Mouse (Mus musculus) kidney, adult 8-10 months (tissue): ENCODE data around the gene Car6.

Experiments used
- DNase-seq, 2 experiments: peaks; one replicate each; pipeline ENCODE4 v3.0.0; 2022

Gene Car6

GRCm38 (mm10) chr4:150228581-150229348 is 27.6 kb upstream of the Car6 start:
- DNase-seq: no peak

DNA sequence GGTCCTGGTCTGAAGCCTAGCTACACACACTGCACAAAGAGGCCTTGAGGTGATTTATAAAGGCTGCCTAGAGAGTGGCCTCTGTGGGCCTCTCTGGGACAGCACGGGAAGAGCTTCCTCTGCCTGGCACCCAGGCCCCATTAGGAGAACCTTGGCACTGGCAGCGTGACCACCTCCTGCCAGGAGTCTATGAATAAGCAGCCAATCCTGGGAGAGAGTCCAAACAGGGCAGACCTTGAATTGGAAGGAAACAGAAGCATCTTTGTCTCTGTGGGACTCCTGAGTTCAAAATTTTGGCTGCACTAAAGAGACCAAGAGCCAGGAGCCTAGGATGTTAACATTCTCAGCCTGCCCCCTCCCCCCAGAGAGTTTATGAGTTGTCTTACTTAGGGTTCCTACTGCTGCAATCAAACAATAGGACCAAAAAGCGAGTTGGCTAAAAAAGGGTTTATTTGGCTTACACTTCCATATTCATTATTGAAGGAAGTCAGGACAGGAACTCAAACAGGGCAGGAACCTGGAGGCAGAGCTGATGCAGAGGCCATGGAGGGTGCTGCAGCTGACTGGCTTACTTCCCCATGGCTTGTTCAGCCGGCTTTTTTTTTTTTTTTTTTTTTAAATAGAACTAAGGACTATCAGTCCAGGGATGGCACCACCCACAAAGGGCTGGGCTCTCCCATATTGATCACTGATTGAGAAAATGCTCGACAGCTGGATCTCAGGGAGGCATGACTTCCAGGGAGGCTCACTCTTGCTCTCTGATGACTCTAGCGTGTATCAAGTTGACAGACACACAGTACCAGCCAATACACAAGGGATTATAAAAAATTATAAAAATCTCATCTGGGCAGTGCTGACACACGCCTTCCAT is 25.9 kb upstream of the Car6 start:
- DNase-seq: peak; percentile 84 to 88

- no peak for DNase-seq
Observed at GRCm38 (mm10) chr4:150225700-150226099, 24.6 kb upstream of the Car6 start.

DNA sequence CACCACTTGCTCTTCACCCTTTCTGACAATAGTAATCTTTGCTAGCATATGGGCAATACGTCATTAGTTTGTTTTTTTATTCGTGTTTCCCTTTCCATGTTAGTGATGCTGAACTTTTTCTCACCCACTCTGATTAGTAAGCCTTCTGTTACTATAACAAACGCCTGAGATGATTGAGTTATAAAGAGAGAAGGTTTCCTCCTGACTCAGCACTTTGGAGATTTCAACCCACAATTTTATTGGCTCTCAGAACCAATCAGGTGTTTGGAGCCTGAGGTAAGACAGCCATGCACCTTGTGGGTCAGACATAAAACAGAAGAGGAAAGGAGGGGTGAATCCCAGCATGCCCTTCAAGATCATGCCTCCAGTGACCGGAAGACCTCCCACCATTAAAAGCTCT is 22.7 kb upstream of the Car6 start:
- no peak for DNase-seq

DNA sequence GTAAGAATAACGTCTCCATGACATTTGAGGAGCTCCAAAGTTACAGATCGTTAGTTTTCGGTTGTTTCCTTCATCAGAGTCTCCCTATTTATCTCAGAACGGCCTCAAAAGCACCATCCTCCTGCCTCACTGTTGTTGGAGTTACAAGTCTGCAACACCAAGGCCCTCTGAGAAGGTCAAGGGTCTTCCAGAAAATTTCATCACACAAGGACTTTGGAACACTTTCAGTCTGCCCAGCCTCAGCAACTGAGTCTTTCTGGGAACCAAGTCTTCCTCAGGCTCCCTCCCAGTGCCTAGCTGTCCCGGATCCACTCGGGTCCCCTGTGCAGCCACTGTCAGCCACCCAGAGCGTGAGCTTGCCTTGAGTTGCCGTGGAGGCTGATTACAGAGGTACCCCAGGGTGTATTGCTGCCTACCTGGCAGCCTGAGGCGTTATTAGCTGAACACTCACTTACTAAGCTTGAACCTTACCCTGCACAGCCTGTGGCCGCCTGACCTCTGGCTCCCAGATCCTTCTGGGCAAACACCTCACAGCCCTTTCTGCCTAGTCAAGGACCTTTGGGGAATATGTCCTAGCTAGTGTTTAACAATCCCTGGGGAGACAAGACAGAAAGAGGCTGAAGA is 20.0 kb upstream of the Car6 start:
- DNase-seq: peak; percentile 79 to 84

DNA sequence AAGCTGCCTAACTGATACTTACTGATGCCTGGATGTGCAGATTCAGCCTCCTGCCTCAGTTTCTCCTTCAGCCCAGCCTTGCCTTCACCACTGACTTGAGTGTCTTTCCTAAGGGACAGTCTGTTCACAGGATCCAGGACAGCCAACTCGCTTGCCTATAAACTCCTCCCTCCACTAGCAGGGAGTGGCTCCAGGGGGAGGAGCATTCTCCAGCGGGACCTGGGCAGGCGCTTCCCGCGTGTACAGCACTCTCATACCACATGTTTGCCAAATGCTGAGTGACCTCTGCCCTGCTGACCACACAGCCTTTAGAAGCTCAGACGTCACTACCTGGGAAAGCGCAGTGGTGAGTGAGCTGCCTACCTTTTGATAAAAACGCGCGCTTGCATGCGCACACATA is 19.5 kb upstream of the Car6 start:
- DNase-seq: peak; percentile 87 to 90

DNA sequence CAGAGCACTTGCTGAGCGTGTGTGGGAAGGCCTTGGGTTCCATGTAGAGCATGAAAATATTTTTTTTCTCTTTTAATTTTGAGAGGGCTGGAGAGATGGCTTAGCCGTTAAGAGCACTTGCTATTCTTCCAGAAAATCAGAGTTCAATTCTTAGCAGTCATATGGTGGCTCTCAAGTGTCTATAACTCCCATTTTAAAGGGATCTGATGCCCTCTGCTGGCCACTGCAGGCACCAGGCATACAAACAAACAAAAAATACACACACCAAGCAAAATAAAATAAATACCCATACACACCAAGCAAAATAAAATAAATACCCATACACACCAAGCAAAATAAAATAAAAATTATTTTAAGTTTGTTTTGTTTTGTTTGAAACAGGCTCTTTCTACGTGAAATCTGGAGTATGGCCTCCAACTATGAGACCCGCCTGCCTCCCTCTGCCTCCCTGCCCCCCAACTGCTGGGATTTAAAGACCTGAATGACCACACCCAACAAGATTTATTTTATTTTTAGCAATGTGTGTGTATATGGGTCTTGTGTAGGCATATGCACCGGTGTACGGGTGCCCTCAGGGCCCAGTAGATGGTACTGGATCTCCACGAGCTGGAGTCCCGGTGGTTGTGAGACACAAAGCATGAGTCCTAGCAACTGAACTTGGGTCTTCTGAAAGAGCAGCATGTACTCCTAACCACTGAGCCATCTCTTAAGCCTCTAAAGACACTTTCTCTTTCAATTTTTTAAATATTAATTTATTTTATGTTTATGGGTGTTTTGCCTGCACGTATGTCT is 18.6 kb upstream of the Car6 start:
- peak in 1 of 2 experiments; percentile 65 for DNase-seq

DNA sequence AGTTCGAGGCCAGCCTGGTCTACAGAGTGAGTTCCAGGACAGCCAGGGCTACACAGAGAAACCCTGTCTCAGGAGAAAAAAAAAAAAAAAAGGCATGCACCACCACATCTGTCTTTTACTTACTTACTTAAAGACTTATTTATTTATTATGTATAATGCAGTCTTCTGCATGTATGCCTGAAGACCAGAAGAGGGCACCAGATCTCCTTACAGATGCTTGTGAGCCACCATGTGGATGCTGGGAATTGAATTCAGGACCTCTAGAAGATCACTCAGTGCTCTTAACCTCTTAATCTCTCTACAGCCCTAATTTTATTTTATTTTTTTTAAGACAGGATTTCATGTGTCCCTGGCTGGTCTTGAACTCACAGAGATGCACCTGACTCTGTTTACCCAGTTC is 16.8 kb upstream of the Car6 start:
- no peak for DNase-seq

DNA sequence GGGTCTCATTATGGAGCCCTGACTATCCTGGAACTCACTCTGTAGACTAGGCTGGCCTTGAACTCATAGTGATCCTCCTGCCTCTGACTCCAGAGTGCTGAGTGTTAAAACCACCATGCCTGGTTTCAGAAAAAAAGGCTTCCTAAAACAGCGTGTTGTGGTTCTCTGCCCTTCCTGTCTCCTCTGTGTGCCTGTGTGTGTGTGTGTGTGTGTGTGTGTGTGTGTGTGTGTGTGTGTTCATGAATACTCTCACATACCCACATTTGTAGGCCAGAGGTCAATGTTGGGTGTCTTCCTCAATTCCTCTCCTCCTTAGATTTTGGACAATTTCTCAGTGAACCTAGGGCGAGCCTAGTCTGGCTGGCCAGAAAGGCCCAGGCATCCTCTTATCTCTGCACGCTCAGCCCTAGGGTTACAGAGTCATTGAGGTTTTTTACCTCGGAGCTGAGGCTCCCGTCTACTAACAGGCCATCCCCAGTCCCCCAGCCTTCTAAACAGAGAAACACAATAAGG is 16.0 kb upstream of the Car6 start:
- DNase-seq: no peak

- DNase-seq: no peak
Observed at GRCm38 (mm10) chr4:150216423-150216822, 15.3 kb upstream of the Car6 start.

GRCm38 (mm10) chr4:150213910-150214309 is 12.8 kb upstream of the Car6 start:
- no peak for DNase-seq

- DNase-seq: peak; percentile 33 to 53
Observed at GRCm38 (mm10) chr4:150212553-150212971, 11.4 kb upstream of the Car6 start.

DNA sequence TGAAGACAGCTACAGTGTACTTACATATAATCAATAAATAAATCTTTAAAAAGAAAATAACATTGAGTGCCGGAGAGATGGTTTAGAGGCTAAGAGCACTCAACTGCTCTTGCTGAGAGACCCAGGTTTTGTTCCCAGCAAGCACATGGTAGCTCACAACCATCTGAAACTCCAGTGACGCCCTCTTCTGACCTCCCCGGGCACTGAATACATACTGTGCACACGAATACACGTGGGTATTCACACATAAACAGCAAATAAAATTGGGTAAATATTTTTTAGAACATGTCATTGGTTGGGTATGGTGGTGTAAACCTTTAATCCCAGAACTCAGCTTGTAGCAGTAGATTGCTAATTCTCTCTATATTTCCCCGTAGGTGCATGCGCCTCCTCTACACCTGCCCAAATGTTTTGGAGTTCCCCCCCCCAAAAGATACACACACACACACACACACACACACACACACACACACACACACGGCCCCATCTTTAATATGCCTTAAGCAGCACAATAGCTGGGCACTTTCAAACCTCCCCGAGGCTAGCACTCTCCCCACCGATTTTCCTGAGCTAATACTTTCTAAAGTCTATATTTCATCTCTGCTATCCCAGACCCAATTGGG is 10.9 kb upstream of the Car6 start:
- no peak for DNase-seq

DNA sequence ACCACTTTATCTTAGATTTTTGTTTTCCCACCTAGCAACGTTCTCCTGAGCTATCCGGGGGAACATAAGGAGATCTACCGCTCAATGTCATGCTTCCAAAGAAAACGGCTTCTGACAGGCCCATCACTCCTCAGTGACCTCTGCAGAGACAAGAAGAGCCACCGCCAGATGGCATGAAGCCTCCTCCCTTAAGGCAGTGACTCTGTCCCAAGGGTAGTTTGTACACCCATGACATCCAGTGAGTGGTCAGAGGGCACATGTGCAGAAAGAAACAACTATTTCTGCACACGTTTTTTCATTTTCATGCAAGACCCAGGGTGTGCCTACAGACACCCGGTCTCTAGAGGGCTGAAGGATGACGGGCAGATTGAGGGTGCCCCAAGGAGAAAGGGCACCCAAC is 9.2 kb upstream of the Car6 start:
- DNase-seq: no peak

DNA sequence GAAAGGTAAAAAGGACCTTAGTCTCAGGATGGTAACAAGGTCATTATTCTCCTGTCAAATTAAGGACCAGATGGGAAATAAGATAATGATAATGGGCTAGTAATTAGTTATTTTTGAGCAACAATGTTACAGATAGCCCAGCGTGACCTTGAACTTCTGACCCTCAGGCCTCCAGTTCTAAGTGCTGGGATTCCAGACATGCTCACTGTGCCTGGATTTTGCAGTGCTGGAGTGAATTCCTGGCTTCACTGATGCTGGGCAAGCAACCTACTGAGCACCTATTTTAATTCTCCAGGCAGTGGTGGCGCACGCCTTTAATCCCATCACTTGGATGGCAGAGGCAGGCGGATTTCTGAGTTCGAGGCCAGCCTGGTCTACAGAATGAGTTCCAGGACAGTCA is 8.6 kb upstream of the Car6 start:
- no peak for DNase-seq

DNA sequence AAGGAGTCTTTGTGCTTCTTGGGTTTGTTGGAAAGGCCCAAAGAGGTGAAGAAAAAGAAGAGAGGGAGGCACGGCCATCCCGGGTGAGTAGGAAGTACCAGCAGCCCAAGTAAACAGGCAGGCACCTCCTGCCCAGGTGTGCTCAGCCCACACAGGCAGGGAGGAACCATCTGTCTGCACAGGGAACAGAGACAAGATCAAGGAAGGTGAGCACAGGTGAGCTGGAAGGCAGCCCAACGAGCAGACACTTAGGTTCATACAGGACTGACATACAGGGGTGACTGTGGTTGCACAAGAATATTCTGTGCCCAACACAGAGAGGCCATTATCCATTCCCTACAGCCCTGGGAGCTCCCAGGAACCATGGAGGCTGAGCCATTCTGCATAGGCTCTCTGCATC is 3.7 kb upstream of the Car6 start:
- DNase-seq: no peak

DNA sequence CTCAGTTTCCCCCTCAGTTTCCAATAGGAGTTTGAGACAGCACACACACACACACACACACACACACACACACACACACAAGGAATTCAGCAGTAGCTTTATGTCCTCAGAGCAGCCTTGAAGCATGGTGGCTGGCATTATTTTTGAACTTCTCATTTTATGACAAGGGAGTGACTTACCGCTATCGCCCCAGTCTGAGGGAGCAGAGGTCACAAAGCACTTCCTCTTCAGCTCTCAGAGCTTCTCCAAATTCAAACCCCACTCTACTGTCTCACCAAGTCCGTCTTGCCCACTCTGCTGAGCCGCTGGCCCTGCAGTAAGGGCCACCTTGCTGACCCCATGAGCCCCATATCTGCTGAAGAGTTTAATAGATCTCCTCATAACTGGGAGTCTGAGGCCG is 1.6 kb upstream of the Car6 start:
- no peak for DNase-seq

DNA sequence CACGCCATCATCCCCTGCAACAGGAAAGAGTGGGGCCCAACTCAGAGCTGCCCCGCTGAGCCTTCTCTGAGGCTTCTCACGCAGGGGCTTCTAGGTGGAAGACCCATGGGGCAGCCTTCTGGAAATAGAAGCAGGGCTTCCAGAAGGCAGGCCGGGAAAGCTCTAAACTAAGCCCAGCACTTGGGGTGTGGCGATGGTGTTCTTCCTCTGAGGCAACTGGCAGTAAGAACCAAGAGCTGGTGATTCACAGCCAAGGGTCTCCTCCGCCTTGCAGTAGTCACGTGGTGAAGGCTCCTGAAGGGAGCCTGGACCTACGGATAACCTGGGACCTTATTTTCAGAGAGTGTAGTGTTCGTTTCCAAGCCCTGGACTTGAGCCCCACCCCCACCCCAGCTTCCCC is 2.9 kb downstream of the Car6 start:
- no peak for DNase-seq

GRCm38 (mm10) chr4:150193915-150194314 is 7.2 kb downstream of the Car6 start:
- DNase-seq: peak in 1 of 2 experiments; percentile 63

DNA sequence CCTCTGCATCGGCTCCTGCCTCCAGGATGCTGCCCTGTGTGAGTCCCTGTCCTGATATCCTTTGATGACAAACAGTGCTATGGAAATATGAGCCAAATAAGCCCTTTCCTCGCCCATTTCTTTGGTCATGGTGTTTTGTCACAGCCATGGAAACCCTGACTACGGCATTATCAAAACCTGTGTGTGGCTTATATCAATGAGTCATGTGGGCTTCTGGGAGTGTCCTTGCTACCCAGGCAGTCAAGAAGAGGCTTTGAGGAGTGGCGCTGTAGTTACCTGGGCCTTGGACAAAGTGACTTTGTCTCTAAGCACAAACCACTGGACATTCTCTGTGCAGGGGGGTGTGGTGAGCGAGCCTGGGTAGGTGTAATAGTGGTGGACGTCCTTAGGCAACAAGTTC is 8.9 kb downstream of the Car6 start:
- no peak for DNase-seq

DNA sequence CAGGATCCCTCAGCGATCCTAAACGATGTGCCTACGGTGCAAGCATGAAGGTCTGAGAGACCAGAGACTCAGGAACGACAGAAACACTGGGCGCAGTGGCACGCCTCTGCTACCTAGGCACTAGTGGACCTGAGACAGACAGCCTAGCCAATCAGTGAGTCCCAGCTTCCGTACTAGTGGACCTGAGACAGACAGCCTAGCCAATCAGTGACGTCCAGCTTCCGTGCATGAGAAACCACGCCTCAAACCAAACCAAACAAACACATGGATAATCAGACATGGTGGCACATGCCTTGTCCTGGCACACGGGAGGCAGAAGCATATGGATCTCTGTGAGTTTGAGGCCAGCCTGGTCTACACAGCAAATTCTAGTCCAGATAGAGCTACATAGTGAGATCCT is 12.9 kb downstream of the Car6 start:
- no peak for DNase-seq

GRCm38 (mm10) chr4:150181304-150181703 is 19.8 kb downstream of the Car6 start:
- no peak for DNase-seq
